8 mouse cellular contexts compared by ENCODE assay signal in the genomic region with DNA sequence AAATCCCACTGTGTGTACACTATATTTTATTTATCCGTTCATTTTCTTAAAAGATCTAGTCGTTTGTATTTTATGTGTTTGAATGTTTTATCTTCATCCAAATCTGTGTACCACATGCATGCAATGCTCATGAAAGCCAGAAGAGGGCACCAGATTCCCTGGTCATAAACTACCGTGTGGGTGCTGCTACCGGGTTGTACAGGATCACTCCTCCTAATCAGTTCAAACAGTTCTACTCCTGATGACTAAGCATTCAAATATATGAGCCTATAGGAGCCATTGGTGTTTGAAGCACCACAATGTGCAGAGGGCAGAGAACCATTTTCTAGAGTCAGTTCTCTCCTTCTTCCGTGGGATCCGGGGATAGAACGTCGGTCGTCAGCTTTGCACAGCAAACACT. TPM values are rescaled to one million over a fixed set of nuclear protein-coding genes. Genes with fewer than 3 reads are reported as not detected.
DNase-seq lines count a peak whose midpoint lies in the region; ATAC-seq and TF ChIP-seq lines count a peak whose summit lies in the region.

No protein-coding gene starts in this region.

- peak; percentile 53 for DNase-seq in embryo, embryonic 10.5 days (ENCODE audit: low spot score)
- no peak for DNase-seq in embryo, embryonic 10 days (ENCODE audit: low spot score)
- DNase-seq in spleen, adult 2 months (ENCODE audit: low read depth in 1 of 2, low spot score in 2 of 2) = peak in 1 of 2 experiments; percentile 37
- no peak for DNase-seq in spleen, adult 12 weeks (ENCODE audit: low spot score)
- DNase-seq in liver, embryonic 13.5 days = peak; percentile 16
- peak; percentile 28 for DNase-seq in thymus, postnatal 25 days
- no peak for DNase-seq in ovary, postnatal 10 days (ENCODE audit: low spot score)
- no peak for DNase-seq in hindbrain, embryonic 14.5 days (ENCODE audit: low spot score)

- H3K27me3 ChIP-seq in spleen, adult 2 months (ENCODE audit: control insufficient read depth, insufficient read depth, low read length) = no peaks in the 10 kb centered on the region
- no peaks in the 10 kb centered on the region for H3K27me3 ChIP-seq in liver, embryonic 13.5 days
- peaks cover 6% of the 10 kb centered on the region; the same call in 1 of the 2 replicates for H3K27me3 ChIP-seq in hindbrain, embryonic 14.5 days (ENCODE audit: control insufficient read depth, insufficient read depth, low read length)

- no peak overlapping the region for H3K4me3 ChIP-seq in spleen, adult 2 months (ENCODE audit: extremely low read depth, insufficient read depth, insufficient read length)
- H3K4me3 ChIP-seq in liver, embryonic 13.5 days (replicated peaks) = no peak overlapping the region
- no peak overlapping the region for H3K4me3 ChIP-seq in hindbrain, embryonic 14.5 days (replicated peaks; ENCODE audit: low read length)

- H3K4me1 ChIP-seq in spleen, adult 2 months (ENCODE audit: control insufficient read depth, insufficient read depth, insufficient read length) = peaks cover 3% of the 10 kb centered on the region; the same call in 1 of the 2 replicates
- peaks cover 15% of the 10 kb centered on the region for H3K4me1 ChIP-seq in liver, embryonic 13.5 days (replicated peaks)
- no peaks in the 10 kb centered on the region; the same call in 1 of the 2 replicates for H3K4me1 ChIP-seq in hindbrain, embryonic 14.5 days (replicated peaks; ENCODE audit: control insufficient read depth, insufficient read depth, low read length)

- TF ChIP-seq POLR2A in spleen, adult 2 months (IDR thresholded peaks at IDR 0.05; ENCODE audit: low read depth, low read length) = no peak

- peak; percentile 12; the same call in 1 of the 2 replicates for TF ChIP-seq CTCF in spleen, adult 2 months (IDR thresholded peaks at IDR 0.05; ENCODE audit: extremely low read depth, insufficient read depth, insufficient read length, insufficient replicate concordance)

- H3K4me2 ChIP-seq in liver, embryonic 13.5 days = no peak overlapping the region
- no peak overlapping the region for H3K4me2 ChIP-seq in hindbrain, embryonic 14.5 days (replicated peaks)

- no peaks in the 10 kb centered on the region for H3K36me3 ChIP-seq in spleen, adult 2 months (ENCODE audit: control insufficient read depth, insufficient read depth, low read length)
- no peaks in the 10 kb centered on the region for H3K36me3 ChIP-seq in liver, embryonic 13.5 days
- no peaks in the 10 kb centered on the region for H3K36me3 ChIP-seq in hindbrain, embryonic 14.5 days (replicated peaks; ENCODE audit: control insufficient read depth, insufficient read depth)

- WGBS in spleen, adult 2 months = 57% methylated on average over 9 of the region's 9 CpGs
- 43% methylated on average over 9 of the region's 9 CpGs for WGBS in liver, embryonic 13.5 days (ENCODE audit: insufficient replicate concordance)
- WGBS in hindbrain, embryonic 14.5 days = 64% methylated on average over 9 of the region's 9 CpGs

- H3K9me3 ChIP-seq in liver, embryonic 13.5 days (replicated peaks) = no peaks in the 10 kb centered on the region
- H3K9me3 ChIP-seq in hindbrain, embryonic 14.5 days (ENCODE audit: control insufficient read depth, low read length) = no peaks in the 10 kb centered on the region

- no peak overlapping the region for H3K9ac ChIP-seq in liver, embryonic 13.5 days
- H3K9ac ChIP-seq in hindbrain, embryonic 14.5 days = no peak overlapping the region

- ATAC-seq in liver, embryonic 13.5 days (ENCODE audit: low read depth) = peak; percentile 94
- no peak for ATAC-seq in hindbrain, embryonic 14.5 days (ENCODE audit: low FRiP score)

- no peak overlapping the region for H3K27ac ChIP-seq in spleen, adult 2 months (ENCODE audit: insufficient read depth, low read length)
- H3K27ac ChIP-seq in liver, embryonic 13.5 days = no peak overlapping the region
- H3K27ac ChIP-seq in hindbrain, embryonic 14.5 days = no peak overlapping the region

RNA-seq across cellular contexts. Expression of gene Rtl5, which starts 11.7 kb away (rescaled TPM):
- 4.1 and 5.5 TPM in 2 replicates for polyA plus RNA-seq in spleen, adult 2 months (2012; rRNA removed)
- 0.15 and 0.25 TPM in 2 replicates for polyA plus RNA-seq in liver, embryonic 13.5 days (2015; fragmentation: Nextera tagmentation; extraction: Ambion mirVana)
- 3.2 and 4.5 TPM in 2 replicates for polyA plus RNA-seq in hindbrain, embryonic 14.5 days (2014; fragmentation: Nextera tagmentation; extraction: Ambion mirVana)

RNA-seq across cellular contexts. Expression of gene Pin4, which starts 59.8 kb away (rescaled TPM):
- polyA plus RNA-seq in spleen, adult 2 months (2012; rRNA removed) = 0.26 and 0.42 TPM in 2 replicates
- polyA plus RNA-seq in liver, embryonic 13.5 days (2015; fragmentation: Nextera tagmentation; extraction: Ambion mirVana) = 51.4 and 58.1 TPM in 2 replicates
- polyA plus RNA-seq in hindbrain, embryonic 14.5 days (2014; fragmentation: Nextera tagmentation; extraction: Ambion mirVana) = 58.2 and 60.2 TPM in 2 replicates

Comparison
In these comparisons a context has a peak if more than half of its experiments do, and no peak if none do; other contexts are left out.
1. DNase-seq: peak in embryo, embryonic 10.5 days (single experiment), liver, embryonic 13.5 days (single experiment) and thymus, postnatal 25 days (single experiment); none in embryo, embryonic 10 days (single experiment), spleen, adult 12 weeks (single experiment), ovary, postnatal 10 days (single experiment) and hindbrain, embryonic 14.5 days (single experiment).
2. RNA of gene Pin4, which starts 59.8 kb away (polyA plus RNA-seq): 58.2 to 60.2 TPM in hindbrain, embryonic 14.5 days and 51.4 to 58.1 TPM in liver, embryonic 13.5 days; 0.26 to 0.42 TPM in spleen, adult 2 months; every median in the first group is over 10 times any median in the second.